Mouse (Mus musculus) hindbrain, postnatal 0 days (tissue): ENCODE measurements around the gene Pms1. TPM values are rescaled to one million over a fixed set of nuclear protein-coding genes. Genes with fewer than 3 reads are reported as not detected.
"Not testable (repeated sequence)": the region's sequence is repeated elsewhere in the genome, so short reads cannot be mapped to it uniquely, and the experiment has no call there.

ENCODE experiments used
- ATAC-seq: fragments of 200-750 bp; cut with Nextera tagmentation; 2 replicates; pipeline ENCODE4 v1.8.0; 2017; ENCODE audit warnings: mild to moderate bottlenecking, moderate TSS enrichment, moderate library complexity
- DNase-seq: peaks from one replicate; pipeline ENCODE4 v3.0.0-alpha.2; 2015; ENCODE audit warnings: low spot score
- H3K27ac ChIP-seq: fragments of 300-500 bp; sonication (generic); 2 replicates; pipeline ENCODE4 v1.5.1; 2014; ENCODE audit warnings: mild to moderate bottlenecking
- H3K27me3 ChIP-seq: fragments of 300-500 bp; sonication (generic); 2 replicates; pipeline ENCODE4 v1.6.1; 2014; ENCODE audit warnings: low read length, mixed read lengths; ENCODE audit not compliant: insufficient read depth
- H3K36me3 ChIP-seq: fragments of 300-500 bp; sonication (generic); 2 replicates; pipeline ENCODE4 v1.6.1; 2014; ENCODE audit warnings: low read length, mixed read lengths; ENCODE audit not compliant: insufficient read depth
- H3K4me1 ChIP-seq: fragments of 300-500 bp; sonication (generic); 2 replicates; pipeline ENCODE4 v1.6.1; 2014; ENCODE audit warnings: antibody characterized with exemption, low read length, mixed read lengths; ENCODE audit not compliant: insufficient read depth
- H3K4me2 ChIP-seq: fragments of 300-500 bp; sonication (generic); 2 replicates; pipeline ENCODE4 v1.6.1; 2014; ENCODE audit warnings: low read depth, mild to moderate bottlenecking, low read length, moderate library complexity, mixed read lengths
- H3K4me3 ChIP-seq: fragments of 300-500 bp; sonication (generic); 2 replicates; pipeline ENCODE4 v1.5.1; 2014; ENCODE audit warnings: low read length
- H3K9ac ChIP-seq: fragments of 300-500 bp; sonication (generic); replicated peaks from 2 replicates; pipeline ENCODE4 v1.6.1; 2014; ENCODE audit warnings: mild to moderate bottlenecking, low read length, moderate library complexity, mixed read lengths
- H3K9me3 ChIP-seq: fragments of 300-500 bp; sonication (generic); 2 replicates; pipeline ENCODE4 v1.6.1; 2016; ENCODE audit warnings: low read length, mixed read lengths
- CTCF ChIP-seq: IDR thresholded peaks from 2 replicates; pipeline ENCODE4 v1.5.1; 2016; ENCODE audit warnings: antibody characterized with exemption, control low read depth, low read depth
- WGBS: fragments of 180-500 bp; shearing (Covaris S2); extraction: QIAGEN DNeasy Blood & Tissue Kit; methylation state at CpG from one replicate; pipeline ENCODE4 v1.1.7; 2014; 5-methylcytosine and 5-hydroxymethylcytosine counted together
- polyA plus RNA-seq: library from polyadenylated mRNA; unstranded; fragments of >200 nt; fragmentation: Nextera tagmentation; extraction: Ambion mirVana; gene quantifications from 2 replicates; pipeline ENCODE4 v1.2.1, GENCODE M21; 2015
- total RNA-seq: library from RNA; depleted of rRNA; stranded (reverse); fragments of >200 nt; gene quantifications from 2 replicates; pipeline ENCODE4 v1.2.3, GENCODE M21; 2014; rRNA removed

Pms1 gene
- total RNA-seq (4.4 and 5.2 TPM in 2 replicates), polyA plus RNA-seq (7.3 and 7.7 TPM in 2 replicates)

GRCm38 (mm10) chr1:53296581-53297383 is at the start of gene Pms1, which contains the start of the genes Ormdl1 and Gm28778:
Gene Pms1 (minus strand): TSS chr1:53297018.
Gene Ormdl1 (plus strand): TSS chr1:53297095.
Gene Gm28778 (plus strand): TSS chr1:53297111.
- DNase-seq (peak; percentile 97), ATAC-seq (peak; percentile 100)
- Histone ChIP-seq H3K9me3 (no peaks in the 10 kb centered on the region), H3K36me3 (no peaks in the 10 kb centered on the region), H3K4me2 (peak within 1 kb of the TSS; percentile 72), H3K9ac (peak within 1 kb of the TSS; percentile 65), H3K27me3 (no peaks in the 10 kb centered on the region), H3K27ac (peak within 1 kb of the TSS; percentile 78), H3K4me1 (no peaks in the 10 kb centered on the region), H3K4me3 (peak within 1 kb of the TSS; percentile 92)
- peak; percentile 41 for TF ChIP-seq CTCF
- under 1% methylated on average over 60 of the region's 66 CpGs for WGBS

- Histone ChIP-seq H3K9ac (no peak overlapping the region), H3K4me2 (no peak overlapping the region), H3K9me3 (no peaks in the 10 kb centered on the region), H3K36me3 (peaks cover 28% of the 10 kb centered on the region; the same call in 1 of the 2 replicates), H3K4me3 (no peak overlapping the region), H3K4me1 (no peaks in the 10 kb centered on the region), H3K27me3 (no peaks in the 10 kb centered on the region), H3K27ac (no peak overlapping the region)
- ATAC-seq (no peak), DNase-seq (no peak)
- TF ChIP-seq CTCF: no peak
- WGBS: 96% methylated on average over 2 of the region's 2 CpGs
Observed at GRCm38 (mm10) chr1:53341071-53341470, 44.3 kb upstream of the Pms1 start.

GRCm38 (mm10) chr1:53337403-53337802 is 40.6 kb upstream of the Pms1 start:
- ATAC-seq, H3K36me3 ChIP-seq, H3K4me1 ChIP-seq, H3K9ac ChIP-seq, DNase-seq, H3K9me3 ChIP-seq, H3K4me2 ChIP-seq, H3K27me3 ChIP-seq, H3K4me3 ChIP-seq, H3K27ac ChIP-seq: not testable (repeated sequence)
- 56% methylated on average over 2 of the region's 2 CpGs for WGBS

- H3K9me3 ChIP-seq: no peaks in the 10 kb centered on the region
- no peaks in the 10 kb centered on the region for H3K36me3 ChIP-seq
- H3K27ac ChIP-seq: no peak overlapping the region
- no peak overlapping the region for H3K9ac ChIP-seq
- TF ChIP-seq CTCF: no peak
- no peaks in the 10 kb centered on the region for H3K4me1 ChIP-seq
- DNase-seq (no peak), ATAC-seq (no peak)
- no peak overlapping the region for H3K4me2 ChIP-seq
- no peaks in the 10 kb centered on the region for H3K27me3 ChIP-seq
- H3K4me3 ChIP-seq: no peak overlapping the region
Observed at GRCm38 (mm10) chr1:53335465-53335864, 38.6 kb upstream of the Pms1 start.

- H3K36me3 ChIP-seq, H3K4me2 ChIP-seq, H3K27ac ChIP-seq, DNase-seq, ATAC-seq, H3K4me3 ChIP-seq, H3K9ac ChIP-seq, H3K4me1 ChIP-seq, H3K9me3 ChIP-seq, H3K27me3 ChIP-seq: not testable (repeated sequence)
- 82% methylated on average over 5 of the region's 5 CpGs for WGBS
Observed at GRCm38 (mm10) chr1:53333527-53333926, 36.7 kb upstream of the Pms1 start.

- Histone ChIP-seq H3K36me3 (no peaks in the 10 kb centered on the region; the same call in 1 of the 2 replicates), H3K4me2 (no peak overlapping the region), H3K4me1 (no peaks in the 10 kb centered on the region), H3K9ac (no peak overlapping the region), H3K4me3 (no peak overlapping the region), H3K9me3 (no peaks in the 10 kb centered on the region), H3K27me3 (no peaks in the 10 kb centered on the region), H3K27ac (no peak overlapping the region)
- TF ChIP-seq CTCF: no peak
- DNase-seq: no peak
- WGBS: 95% methylated on average over 5 of the region's 5 CpGs
- no peak for ATAC-seq
Observed at GRCm38 (mm10) chr1:53324827-53325494, 28.1 kb upstream of the Pms1 start.
